Mouse (Mus musculus) liver, embryonic 14.5 days (tissue): ENCODE measurements at regions not wholly inside any gene's neighbourhood (a gene's known extent, or its start where the extent isn't known, plus 50 kb on each side); places are given as distances from the start of the nearest gene placed in this dataset.

Experiments used
- ATAC-seq: fragments of 200-750 bp; cut with Nextera tagmentation; 2 replicates; pipeline ENCODE4 v1.8.0; 2017; ENCODE audit warnings: moderate number of reproducible peaks, mild to moderate bottlenecking, moderate library complexity; ENCODE audit not compliant: insufficient read depth
- DNase-seq, 3 experiments: peaks; one replicate each; pipeline ENCODE4 v3.0.0-alpha.2; 2012 to 2013; ENCODE audit warnings: low read depth in 3 of 3, low spot score in 3 of 3
- H3K27ac ChIP-seq: fragments of 300-500 bp; sonication (generic); 2 replicates; pipeline ENCODE4 v1.5.1; 2014; ENCODE audit warnings: moderate library complexity, mild to moderate bottlenecking, control low read depth, inconsistent platforms
- H3K27me3 ChIP-seq: fragments of 300-500 bp; sonication (generic); 2 replicates; pipeline ENCODE4 v1.6.1; 2014; ENCODE audit warnings: mild to moderate bottlenecking, low read length, moderate library complexity; ENCODE audit not compliant: control insufficient read depth, insufficient read depth
- H3K36me3 ChIP-seq: fragments of 300-500 bp; sonication (generic); replicated peaks from 2 replicates; pipeline ENCODE4 v1.6.1; 2014; ENCODE audit warnings: low read depth; ENCODE audit not compliant: control insufficient read depth, insufficient read depth
- H3K4me1 ChIP-seq, 2 experiments: fragments of 200-500 bp in 1 of 2; fragments of 300-500 bp in 1 of 2; sonication (generic) in 1 of 2; replicated peaks; 2 replicates each; pipeline ENCODE4 v1.6.1; 2012 to 2014; ENCODE audit warnings: antibody characterized with exemption in 1 of 2, inconsistent platforms in 1 of 2, low read length in 1 of 2; ENCODE audit not compliant: control insufficient read depth in 2 of 2, insufficient read depth in 2 of 2
- H3K4me2 ChIP-seq: fragments of 300-500 bp; sonication (generic); 2 replicates; pipeline ENCODE4 v1.6.1; 2014; ENCODE audit warnings: low read depth, mild to moderate bottlenecking, control low read depth, moderate library complexity
- H3K4me3 ChIP-seq, 2 experiments: fragments of 200-500 bp in 1 of 2; fragments of 300-500 bp in 1 of 2; sonication (generic) in 1 of 2; 2 replicates each; pipeline ENCODE4 v1.5.1; 2012 to 2014; ENCODE audit warnings: low read depth in 2 of 2, low read length in 2 of 2, mild to moderate bottlenecking in 2 of 2, control low read depth in 1 of 2, inconsistent platforms in 1 of 2, moderate library complexity in 1 of 2; ENCODE audit not compliant: insufficient read depth in 1 of 2
- H3K9ac ChIP-seq: fragments of 300-500 bp; sonication (generic); replicated peaks from 2 replicates; pipeline ENCODE4 v1.6.1; 2014; ENCODE audit warnings: mild to moderate bottlenecking, control low read depth, moderate library complexity
- H3K9me3 ChIP-seq: fragments of 300-500 bp; sonication (generic); 2 replicates; pipeline ENCODE4 v1.6.1; 2016; ENCODE audit warnings: low read length, mixed read lengths; ENCODE audit not compliant: control insufficient read depth
- CTCF ChIP-seq: IDR thresholded peaks from 2 replicates; pipeline ENCODE4 v1.5.1; 2016; ENCODE audit warnings: antibody characterized with exemption, low read depth, control low read depth
- EP300 ChIP-seq: IDR thresholded peaks from 2 replicates; pipeline ENCODE4 v1.6.1; 2016; ENCODE audit warnings: antibody characterized with exemption, low read depth
- WGBS: fragments of 180-500 bp; shearing (Covaris S2); extraction: QIAGEN DNeasy Blood & Tissue Kit; methylation state at CpG from one replicate; pipeline ENCODE4 v1.1.7; 2014; ENCODE audit not compliant: insufficient replicate concordance; 5-methylcytosine and 5-hydroxymethylcytosine counted together

GRCm38 (mm10) chr7:73087496-73088185, 287.7 kb upstream of the Rgma start:
- Histone ChIP-seq H3K27ac (no peak overlapping the region), H3K4me1 (no peaks in the 10 kb centered on the region), H3K4me2 (no peak overlapping the region), H3K9ac (no peak overlapping the region), H3K27me3 (no peaks in the 10 kb centered on the region), H3K36me3 (no peaks in the 10 kb centered on the region), H3K9me3 (no peaks in the 10 kb centered on the region), H3K4me3 (no peak overlapping the region)
- WGBS = 67% methylated on average over 10 of the region's 10 CpGs
- DNase-seq (no peak), ATAC-seq (no peak)
- no peak for TF ChIP-seq EP300
- TF ChIP-seq CTCF = no peak

- TF ChIP-seq EP300 (no peak), CTCF (no peak)
- H3K36me3 ChIP-seq = no peaks in the 10 kb centered on the region
- H3K4me3 ChIP-seq = no peak overlapping the region
- H3K27me3 ChIP-seq = no peaks in the 10 kb centered on the region
- H3K27ac ChIP-seq = no peak overlapping the region
- H3K9me3 ChIP-seq = no peaks in the 10 kb centered on the region
- H3K9ac ChIP-seq = no peak overlapping the region
- no peaks in the 10 kb centered on the region for H3K4me1 ChIP-seq
- WGBS = 61% methylated on average over 8 of the region's 8 CpGs
- ATAC-seq (no peak), DNase-seq (no peak)
- H3K4me2 ChIP-seq = no peak overlapping the region
Measured at GRCm38 (mm10) chr7:73088321-73088720, 287.0 kb upstream of the Rgma start.

- ATAC-seq (no peak), DNase-seq (no peak)
- Histone ChIP-seq H3K36me3 (no peaks in the 10 kb centered on the region), H3K4me1 (no peaks in the 10 kb centered on the region), H3K27me3 (no peaks in the 10 kb centered on the region), H3K4me3 (no peak overlapping the region), H3K9ac (no peak overlapping the region), H3K27ac (no peak overlapping the region), H3K4me2 (no peak overlapping the region), H3K9me3 (no peaks in the 10 kb centered on the region)
- no peak for TF ChIP-seq CTCF
- no peak for TF ChIP-seq EP300
- 73% methylated on average over 3 of the region's 3 CpGs for WGBS
Measured at GRCm38 (mm10) chr7:73091758-73092157, 283.6 kb upstream of the Rgma start.

GRCm38 (mm10) chr7:73094059-73094458, 281.2 kb upstream of the Rgma start:
- H3K27ac ChIP-seq = no peak overlapping the region
- no peak overlapping the region for H3K4me2 ChIP-seq
- H3K9me3 ChIP-seq = no peaks in the 10 kb centered on the region
- H3K4me3 ChIP-seq = no peak overlapping the region
- TF ChIP-seq EP300 (no peak), CTCF (no peak)
- H3K27me3 ChIP-seq = no peaks in the 10 kb centered on the region
- no peak overlapping the region for H3K9ac ChIP-seq
- 35% methylated on average over 3 of the region's 3 CpGs for WGBS
- DNase-seq (no peak), ATAC-seq (no peak)
- H3K4me1 ChIP-seq = no peaks in the 10 kb centered on the region
- H3K36me3 ChIP-seq = no peaks in the 10 kb centered on the region

- WGBS = 54% methylated on average over 8 of the region's 8 CpGs
- Histone ChIP-seq H3K27ac (no peak overlapping the region), H3K4me1 (no peaks in the 10 kb centered on the region), H3K4me3 (no peak overlapping the region), H3K27me3 (no peaks in the 10 kb centered on the region), H3K9me3 (no peaks in the 10 kb centered on the region), H3K36me3 (no peaks in the 10 kb centered on the region), H3K9ac (no peak overlapping the region), H3K4me2 (no peak overlapping the region)
- ATAC-seq = no peak
- TF ChIP-seq CTCF = no peak
- no peak for TF ChIP-seq EP300
- DNase-seq = no peak
Measured at GRCm38 (mm10) chr7:73118871-73119270, 256.4 kb upstream of the Rgma start.
